Mouse (Mus musculus) cerebellum, postnatal 14 days (tissue): Measurements from ENCODE around the gene Fstl1.

ENCODE experiments used
- DNase-seq, 2 experiments: peaks; one replicate each; pipeline ENCODE4 v3.0.0; 2021; ENCODE audit warnings: mixed read lengths in 2 of 2

Gene Fstl1

DNA sequence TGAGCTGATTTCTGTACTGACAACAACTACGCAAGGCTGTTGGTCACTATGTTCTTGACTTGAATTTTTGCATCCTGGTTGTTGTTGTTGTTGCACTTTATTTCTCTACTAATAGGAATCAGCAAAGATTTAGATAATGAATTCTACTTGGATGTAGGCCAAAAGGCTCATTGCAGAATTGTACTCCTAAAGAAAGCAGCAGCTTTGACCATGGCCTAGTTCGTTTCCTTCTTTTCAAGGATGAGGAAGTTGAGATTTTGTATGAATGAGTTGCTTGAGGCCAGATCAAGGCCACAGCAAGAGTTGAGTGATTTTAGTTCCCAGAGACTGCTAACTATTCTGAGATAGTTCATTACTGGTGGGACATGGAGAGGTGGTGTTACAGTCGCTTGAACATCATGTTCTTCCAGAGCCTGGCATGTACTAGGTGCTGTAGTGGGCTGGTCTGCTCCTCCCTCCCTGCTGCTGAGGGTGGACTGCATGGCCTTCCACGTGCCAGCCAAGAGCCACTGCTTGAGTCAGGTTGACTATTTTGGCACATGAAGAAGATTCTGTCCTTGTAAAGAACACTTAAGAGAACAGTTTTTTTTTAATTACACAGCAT is 94.5 kb downstream of the Fstl1 start:
- no peak for DNase-seq

DNA sequence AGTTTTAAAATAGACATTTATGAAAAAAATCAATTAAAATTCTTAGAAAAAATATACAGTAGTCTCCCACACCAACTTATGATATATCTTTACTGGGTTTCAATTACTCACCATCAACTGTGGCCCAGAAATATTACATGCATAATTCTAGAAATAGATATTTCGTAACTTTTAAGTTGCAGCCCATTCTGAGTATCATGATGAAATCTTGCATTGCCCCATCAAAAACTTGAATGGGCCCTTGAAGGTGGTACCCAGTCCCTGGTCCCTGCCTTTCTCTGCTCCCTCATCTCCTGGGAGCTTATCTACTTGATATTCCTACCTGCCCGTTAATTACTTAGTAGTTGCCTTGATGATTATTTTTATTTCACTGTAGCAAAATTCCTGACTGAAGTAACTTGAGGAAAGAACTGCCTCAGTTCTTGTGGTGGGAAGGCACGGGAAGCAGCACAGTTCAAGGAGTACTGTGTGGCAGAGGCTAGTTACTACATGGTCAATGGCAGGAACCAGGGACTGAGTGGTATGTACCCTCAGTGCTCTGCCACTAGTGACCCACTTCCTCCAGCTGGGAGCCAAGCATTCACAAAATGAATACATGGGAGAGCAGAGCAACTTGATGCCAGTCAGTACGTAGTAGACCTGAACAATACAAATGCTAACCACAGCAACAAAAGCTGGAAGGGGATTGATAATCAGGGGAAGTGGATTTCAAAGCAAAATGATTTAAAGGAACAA is 98.0 kb downstream of the Fstl1 start:
- DNase-seq, result no peak

DNA sequence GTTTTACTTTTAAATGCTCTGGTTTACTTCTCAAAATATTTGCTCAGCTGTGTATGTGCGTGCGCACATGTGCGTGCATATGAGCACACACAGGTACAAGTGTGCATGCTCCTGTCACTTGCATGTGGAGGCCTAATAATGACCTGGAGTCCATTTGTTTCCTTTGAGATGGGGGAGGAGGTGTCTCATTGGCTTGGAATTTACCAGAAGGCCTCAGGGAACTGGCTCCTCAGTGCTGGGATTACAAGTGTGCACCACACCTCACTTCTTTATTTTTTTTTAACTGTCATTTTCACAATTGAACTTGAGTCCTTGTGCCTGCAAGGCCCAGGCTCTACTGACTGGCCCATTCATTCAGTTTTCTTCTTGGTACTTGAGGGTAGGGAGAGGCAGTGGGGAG is 100.7 kb downstream of the Fstl1 start:
- no peak for DNase-seq

DNA sequence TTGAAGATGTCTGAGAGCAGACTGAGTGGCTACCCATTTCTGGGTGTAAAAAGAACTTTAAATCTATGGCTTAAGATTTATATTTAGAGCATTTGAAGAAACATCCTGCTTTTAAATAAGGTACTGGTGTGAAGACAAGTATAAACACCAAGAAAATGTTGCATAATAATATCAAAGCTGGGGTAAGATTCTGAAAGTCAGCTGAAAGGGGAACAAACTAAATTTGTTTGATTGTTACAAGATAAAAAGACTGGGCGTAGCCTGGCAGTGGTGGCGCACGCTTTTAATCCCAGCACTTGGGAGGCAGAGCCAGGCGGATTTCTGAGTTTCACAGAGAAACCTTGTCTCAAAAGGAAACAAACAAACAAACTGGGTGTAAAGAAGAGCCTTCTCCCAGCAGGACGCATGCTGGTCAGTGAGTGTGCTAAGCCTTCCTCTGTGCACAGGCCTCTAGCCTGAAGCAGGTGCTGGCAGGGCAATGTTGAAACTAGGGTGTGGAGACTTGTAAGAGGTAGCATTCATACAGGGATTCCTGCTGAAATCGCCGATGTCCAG is 102.4 kb downstream of the Fstl1 start:
- DNase-seq, result no peak

DNA sequence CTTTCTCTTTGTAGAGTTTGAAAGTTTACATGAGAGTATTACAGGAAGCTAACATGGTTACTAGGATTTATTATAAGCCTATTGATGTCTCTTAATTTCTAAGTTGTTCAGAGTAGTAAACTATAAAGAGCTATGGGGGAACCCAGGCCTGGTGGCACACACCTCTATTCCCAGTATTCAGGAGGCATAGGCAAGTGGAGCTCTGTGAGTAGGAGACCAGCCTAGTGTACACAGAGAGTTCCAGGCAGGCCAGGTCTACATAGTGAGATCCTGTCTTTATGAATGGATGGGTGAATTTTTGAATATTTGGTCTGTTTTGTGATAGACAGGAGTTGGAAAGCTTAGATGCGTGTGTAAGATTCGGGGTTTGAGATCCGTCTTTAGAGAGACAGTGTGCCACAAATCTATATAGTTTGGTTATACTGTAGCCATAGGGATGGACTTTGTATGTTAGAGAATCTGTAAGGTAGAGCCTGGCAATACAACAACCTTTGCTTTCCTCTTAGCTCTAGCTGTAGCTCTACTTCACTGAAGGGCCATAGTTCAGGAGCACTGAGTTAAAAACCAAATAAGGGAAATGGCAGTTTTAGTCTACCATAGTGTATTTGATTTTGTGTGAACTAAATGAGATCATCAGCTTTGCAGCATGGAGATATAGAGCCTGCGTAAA is 103.2 kb downstream of the Fstl1 start:
- no peak for DNase-seq

DNA sequence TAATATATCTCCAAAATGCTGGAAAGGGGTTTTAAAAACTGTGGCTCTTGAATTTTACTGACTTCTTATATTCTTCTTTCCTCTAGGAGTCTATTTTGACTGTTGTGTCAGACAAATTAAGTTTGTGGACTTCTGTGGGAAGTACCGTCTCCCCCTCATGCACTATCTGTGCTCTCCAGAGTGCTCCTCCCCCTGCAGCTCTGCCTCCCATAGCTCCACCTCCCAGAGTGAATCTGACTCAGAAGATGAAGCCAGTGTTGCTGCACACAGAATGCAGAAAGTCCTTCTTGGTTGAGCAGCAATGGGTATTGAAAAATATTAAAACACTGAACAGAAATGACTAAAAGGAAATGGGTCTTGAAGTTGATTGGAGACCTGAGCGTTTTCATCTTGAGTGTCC is 104.5 kb downstream of the Fstl1 start:
- no peak for DNase-seq
